Mouse (Mus musculus): ENCODE data around the gene Rgs12.

Rgs12 gene

DNA sequence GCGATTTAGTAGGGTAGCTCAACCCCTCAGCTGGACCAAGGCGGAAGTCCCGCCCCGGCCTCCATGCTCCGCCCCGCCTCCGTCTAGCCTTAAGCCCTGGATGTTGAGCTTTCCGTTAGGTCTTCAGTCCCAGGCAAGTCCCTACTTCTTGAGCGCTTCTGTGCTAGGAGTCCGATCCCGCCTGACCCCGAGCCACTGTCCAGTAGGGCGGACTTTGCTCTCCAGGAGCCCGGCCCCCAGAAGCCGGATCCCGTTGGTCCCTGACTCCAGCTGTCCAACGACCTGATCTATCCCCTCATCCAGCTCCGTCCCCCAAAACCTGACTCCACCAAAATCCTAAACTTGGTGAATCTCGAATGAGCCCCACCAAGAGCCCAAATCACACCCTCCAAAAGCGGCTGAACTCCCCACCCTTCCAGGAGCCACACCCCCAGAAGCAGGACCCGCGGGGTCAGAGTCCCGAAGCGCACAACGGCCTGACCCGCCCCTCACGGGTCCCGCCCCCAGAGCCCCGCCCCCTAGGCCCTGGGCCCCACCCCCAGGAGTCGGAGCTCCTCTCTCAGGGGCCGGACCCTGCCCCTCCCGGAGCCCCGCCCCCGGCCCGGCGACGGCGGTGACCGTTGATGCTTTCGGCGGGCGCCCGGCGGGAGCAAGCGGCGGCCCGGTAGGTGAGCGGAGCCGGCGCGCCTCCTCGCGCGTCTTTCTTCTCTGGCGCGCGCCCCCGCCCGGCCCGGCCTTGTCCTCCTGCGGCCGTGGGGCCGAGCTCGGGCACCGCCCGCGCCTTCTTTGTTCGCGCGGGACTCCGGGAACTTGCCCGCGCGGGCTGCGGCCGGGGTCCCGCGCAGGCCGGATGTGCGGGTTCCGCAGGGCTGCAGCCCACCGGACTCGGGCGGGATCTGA is at the start of gene Rgs12:
Gene Rgs12, plus strand, starts transcription at position 585 of the 900 bp plus-strand sequence.
- peak in 1 of 2 experiments; percentile 42 for DNase-seq (ENCODE audit: low spot score in 2 of 2)

DNA sequence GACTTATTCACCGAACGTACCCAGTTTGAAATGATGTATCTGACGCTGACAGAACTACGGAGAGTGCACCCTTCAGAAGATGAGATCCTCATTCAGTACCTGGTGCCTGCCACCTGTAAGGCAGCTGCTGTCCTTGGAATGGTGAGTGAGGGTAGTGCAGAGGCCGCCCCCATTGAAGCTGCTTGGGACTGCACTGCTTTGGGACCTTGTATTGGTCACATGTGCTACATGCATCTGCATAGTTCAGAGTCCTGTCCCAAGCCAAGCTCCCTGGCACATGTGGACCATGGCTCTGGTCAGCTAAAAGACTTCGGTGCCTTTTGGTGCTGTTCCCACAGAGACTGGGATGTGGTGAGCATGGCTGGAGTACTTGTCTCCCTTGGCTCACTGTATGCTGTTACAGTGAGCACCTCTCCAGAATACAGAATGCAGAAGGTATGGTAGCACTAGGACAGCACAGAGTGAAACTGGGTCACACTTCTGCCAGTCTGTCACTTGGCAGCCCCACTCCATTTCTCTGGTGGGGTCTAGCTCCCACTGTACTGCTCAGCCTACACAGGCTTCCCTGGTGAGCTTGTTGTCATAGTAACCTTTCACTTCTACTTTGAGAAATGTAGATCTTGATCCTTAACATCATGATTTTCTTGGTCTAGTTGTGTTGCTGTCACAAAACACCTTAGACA is 49.3 kb upstream of the Rgs12 start:
- DNase-seq (ENCODE audit: low spot score in 2 of 2), result no peak

DNA sequence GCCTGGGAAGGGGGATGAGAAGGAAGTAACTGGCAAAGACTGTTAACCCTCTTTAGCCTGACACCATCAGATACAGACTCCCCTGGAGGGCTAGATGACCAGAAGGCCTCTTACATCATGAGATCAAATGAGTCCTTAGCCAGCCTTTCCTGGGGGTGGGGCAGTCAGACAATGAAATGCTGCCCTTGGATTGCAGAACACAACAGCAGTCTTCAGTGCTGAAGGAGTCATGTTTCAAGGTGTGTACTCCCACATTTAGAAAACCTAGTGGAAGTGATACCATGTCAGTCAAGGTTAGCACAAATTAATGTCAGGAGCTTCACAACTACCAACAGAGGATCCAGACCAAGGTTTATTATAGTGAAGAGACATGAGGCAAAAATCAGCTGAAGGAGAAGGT is 46.9 kb upstream of the Rgs12 start:
- no peak for DNase-seq (ENCODE audit: low spot score in 2 of 2)

DNA sequence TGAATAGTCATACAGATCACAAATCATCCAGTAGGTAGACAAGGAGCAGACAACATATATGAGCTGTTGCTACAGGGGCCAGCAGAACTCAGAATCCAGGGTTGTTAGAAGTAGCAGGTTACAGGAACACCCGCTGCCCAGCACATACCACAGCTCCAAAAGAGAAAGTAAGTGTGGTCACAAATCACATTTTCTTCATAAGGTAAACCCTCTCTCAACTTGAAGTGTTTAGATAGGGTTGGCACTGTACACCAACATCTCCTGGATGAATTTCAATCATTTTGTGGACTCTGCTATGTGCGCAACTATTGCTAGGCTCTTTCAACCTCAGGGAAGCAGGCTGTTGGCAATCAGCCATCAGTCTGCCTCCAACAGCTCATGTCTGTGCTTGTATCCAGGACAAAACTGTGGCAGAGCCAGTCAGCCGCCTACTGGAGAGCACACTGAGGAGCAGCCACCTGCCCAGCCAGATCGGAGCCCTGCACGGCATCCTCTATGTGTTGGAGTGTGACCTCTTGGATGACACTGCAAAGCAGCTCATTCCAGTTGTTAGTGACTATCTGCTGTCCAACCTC is 46.3 kb upstream of the Rgs12 start:
- DNase-seq (ENCODE audit: low spot score in 2 of 2), result no peak

DNA sequence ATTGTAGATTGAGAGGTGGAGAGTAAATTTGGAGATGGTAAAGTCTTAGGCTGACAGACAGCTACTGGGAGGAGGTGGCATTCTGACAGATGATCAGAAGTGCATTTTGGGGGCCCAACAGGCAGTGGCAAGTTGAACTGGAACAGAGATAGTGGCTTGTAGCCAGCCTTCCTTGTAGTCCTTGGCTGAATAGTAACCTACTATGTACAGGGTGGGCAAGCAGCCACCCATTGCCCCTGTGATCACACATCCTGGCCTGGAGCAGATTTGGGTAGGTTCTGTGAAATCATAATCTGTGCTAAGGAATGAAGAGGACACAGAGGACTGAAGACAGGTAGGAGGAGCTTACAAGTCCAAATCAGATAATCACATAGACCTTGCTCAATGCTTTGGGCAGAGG is 44.8 kb upstream of the Rgs12 start:
- no peak for DNase-seq (ENCODE audit: low spot score in 2 of 2)

DNA sequence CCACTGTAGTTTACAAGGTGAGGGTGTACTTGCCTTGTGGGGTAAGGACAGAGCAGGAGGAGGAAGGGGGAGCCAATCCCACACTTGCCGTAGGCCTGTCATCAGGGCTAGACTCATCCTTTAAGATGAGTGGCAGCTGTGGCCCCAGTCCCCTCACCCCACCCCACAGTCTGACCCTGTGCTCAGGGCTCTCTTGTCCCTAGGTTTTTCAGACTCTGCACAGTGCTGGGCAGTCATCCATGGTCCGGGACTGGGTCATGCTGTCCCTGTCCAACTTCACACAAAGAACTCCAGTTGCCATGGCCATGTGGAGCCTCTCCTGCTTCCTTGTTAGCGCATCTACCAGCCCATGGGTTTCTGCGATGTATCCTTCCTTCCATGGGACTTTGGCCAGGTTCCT is 42.0 kb upstream of the Rgs12 start:
- no peak for DNase-seq (ENCODE audit: low spot score in 2 of 2)

DNA sequence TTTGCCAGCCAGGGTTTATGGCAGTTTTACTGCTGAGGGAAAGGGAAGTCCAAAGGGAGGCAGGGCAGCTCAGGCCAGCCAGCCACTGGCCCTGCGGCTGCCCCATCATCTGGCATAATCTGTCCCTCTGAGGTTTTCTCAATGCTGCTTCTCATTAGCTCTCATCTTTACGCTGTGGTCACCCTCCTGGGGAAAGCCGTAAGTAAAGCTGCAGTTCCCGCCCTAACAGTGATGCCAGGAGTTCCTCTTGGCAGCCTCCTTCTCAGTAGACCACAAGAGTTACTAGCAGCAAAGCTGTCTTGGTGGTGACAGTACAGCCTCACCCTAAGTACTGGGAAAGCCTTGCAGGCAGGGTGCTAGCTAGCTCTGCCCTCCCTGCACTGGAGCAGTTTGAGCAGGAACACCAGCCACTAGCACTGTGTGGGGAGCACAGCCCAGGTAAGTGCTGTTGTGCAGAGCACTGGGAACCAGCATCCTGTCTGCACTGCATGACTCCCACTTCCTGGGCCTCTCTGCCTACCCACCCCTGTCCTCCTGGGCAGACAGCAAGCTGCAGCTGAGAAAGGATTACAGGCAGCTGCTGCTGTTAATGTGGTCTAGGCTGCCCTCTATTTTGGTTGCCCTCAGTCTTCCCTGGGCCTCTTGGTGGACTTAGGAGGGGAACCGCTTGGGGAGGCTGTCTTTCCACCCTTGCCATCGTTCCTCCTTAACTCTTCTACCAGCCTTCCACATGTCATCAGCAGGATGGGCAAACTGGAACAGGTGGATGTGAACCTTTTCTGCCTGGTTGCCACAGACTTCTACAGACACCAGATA is 41.1 kb upstream of the Rgs12 start, which contains the start of gene Msantd1:
Gene Msantd1, plus strand, starts transcription at position 103 of the 816 bp plus-strand sequence.
- DNase-seq (ENCODE audit: low spot score in 2 of 2), result no peak

DNA sequence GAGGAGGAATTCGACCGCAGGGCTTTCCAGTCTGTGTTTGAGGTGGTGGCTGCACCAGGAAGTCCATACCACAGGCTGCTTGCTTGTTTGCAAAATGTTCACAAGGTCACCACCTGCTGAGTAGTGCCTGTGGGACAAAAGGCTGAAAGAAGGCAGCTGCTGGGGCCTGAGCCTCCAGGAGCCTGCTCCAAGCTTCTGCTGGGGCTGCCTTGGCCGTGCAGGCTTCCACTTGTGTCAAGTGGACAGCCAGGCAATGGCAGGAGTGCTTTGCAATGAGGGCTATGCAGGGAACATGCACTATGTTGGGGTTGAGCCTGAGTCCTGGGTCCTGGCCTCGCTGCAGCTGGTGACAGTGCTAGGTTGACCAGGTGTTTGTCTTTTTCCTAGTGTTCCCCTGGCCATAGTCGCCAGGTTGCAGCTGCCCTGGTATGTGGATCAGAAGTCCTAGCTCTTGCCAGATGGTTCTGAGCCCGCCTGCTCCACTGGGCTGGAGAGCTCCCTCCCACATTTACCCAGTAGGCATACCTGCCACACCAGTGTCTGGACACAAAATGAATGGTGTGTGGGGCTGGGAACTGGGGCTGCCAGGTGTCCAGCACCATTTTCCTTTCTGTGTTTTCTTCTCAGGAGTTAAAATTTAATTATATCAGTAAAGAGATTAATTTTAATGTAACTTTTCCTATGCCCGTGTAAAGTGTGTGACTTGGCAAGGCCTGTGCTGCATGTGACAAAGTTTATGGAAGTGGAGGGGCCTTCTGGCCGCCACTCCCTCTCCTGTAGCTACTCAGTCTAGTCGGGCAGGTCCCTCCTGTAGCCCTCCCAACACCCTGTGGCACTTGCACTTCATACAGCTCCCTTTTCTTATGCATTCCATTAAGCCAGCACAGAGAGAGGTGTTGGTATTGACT is 40.3 kb upstream of the Rgs12 start:
- DNase-seq (ENCODE audit: low spot score in 2 of 2), result no peak

DNA sequence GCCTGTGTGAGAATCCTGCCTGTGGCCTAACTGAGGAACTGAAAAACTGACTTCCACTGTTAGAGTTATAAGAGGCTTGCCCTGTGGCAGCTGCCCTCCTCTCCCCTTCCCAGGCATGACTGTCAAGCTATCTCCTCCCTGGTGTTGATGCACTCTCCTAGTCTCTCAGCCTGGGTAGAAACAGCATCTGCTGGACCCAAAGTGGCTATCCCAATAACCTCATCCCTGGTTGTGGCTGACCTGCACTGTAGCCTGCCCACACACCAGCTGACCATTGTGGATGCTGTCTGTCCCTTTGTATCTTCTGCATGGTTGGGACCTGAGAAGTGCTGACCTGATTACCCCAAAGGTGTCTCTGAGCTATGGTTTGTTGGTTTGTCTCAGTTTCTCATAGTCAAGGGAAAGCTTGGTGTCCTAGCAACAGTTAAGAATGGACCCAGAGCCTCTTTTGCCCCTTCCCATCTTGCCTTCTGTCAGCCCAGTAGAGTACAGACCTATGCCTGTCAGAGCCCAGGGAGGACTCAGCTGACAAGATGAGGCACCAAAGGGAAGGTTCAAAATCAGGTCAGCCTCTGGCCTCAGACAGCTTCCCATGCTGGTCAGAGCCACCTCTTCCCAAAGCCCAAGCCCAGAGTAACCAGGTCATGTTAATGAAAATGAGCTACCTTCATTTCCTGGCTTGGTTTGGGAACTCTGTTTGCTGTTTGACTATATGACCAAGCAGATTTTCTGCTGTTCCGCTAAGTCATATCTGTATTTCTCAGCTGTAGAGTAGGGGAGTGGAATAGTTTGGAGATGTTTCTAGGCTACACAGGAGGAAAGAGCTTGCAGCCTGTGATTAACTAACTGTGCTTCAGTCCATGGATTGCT is 39.4 kb upstream of the Rgs12 start:
- DNase-seq (ENCODE audit: low spot score in 2 of 2), result no peak

DNA sequence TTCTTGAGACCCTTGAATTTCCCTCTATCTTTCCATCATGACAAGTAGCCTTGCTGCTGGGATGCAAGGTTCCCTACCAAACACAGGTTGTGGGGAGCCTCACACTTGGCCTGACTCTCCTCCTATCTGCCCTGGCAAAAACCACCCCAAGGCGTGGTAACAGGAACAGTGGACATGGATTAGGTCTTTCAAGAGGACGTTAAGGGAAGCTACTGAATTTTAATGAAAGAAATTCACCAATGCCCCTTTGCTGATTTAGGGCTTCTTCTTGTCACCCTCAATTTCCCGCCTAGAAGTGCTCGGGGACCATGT is 38.8 kb upstream of the Rgs12 start:
- DNase-seq (ENCODE audit: low spot score in 2 of 2), result no peak

DNA sequence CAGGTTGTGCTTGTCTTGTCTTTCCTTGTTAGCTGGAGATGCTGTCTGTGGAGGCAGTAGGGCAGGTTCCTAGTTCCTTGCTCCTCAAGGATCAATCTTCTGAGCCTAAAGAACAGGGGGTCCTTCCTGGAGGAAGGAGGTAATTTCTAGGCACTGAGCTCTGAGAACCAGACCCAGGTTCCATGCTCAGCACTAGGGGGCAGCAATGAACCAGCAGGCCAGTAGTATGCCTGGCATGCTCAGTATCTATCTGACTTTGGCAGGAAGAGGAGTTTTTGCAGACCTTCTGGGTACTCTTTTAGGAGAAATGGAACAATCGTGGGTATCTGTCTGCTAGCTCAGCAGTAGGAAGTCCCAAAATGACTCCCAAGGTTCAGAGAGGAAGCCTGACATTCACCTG is 33.4 kb upstream of the Rgs12 start:
- DNase-seq (ENCODE audit: low spot score in 2 of 2), result peak; percentile 57 to 68

DNA sequence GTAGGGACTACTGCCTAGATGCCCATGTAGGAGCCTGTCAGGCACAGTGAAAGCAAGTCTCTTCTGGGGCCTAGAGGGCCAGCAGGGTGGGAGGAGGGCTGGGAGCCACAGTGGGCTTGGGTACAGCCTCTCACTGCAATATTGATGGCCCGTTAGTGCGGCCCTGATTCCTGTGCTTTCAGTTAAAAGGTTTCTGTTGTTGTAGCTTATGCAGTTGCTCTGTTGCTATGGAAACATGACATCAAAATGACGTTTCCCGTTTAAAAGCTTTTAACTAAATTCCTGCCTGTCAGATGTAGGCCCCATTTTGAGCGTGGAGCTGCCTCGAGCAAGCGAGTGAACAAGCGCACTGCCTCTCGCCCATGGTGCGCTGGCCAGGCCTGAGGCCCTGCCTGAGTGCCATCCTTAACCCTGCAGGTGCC is 32.0 kb upstream of the Rgs12 start:
- peak in 1 of 2 experiments; percentile 21 for DNase-seq (ENCODE audit: low spot score in 2 of 2)

DNA sequence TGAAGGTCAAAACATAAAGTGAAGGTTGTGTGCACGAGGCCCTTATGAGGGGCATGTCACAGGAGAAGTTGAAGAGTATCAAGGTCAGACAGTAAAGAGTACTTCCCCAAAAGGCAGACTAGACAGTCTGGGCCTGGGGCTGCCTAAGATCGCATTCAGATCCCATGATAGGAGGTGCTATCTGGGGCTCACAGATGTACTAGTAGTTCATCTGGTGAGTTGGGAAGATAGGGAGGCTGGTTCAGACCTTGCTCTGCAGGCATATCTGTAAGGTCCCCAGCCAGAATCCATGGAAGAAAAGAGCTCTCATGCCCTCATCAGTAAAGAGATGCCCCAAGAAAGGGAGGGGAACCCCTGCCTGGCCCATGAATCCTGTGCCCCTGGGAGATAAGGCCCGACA is 30.5 kb upstream of the Rgs12 start:
- no peak for DNase-seq (ENCODE audit: low spot score in 2 of 2)

DNA sequence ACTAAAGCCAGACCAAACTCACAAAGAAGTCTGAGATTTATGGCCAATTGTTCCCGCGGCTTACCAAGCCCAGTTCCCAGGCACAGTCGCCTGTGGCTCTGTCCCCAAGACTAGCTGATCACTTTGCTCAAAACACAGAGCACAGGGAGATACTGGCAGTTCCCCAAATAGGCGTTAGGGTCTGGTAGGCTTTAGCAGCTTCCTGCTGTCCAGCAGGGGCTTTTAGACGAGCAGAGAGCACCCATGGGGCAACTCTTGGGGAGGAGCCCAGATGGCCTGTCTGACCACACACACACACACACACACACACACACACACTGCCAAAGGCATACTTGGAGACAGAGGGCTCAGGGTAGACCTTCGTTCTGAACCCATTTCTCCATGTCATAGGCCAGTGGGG is 26.7 kb upstream of the Rgs12 start:
- no peak for DNase-seq (ENCODE audit: low spot score in 2 of 2)

DNA sequence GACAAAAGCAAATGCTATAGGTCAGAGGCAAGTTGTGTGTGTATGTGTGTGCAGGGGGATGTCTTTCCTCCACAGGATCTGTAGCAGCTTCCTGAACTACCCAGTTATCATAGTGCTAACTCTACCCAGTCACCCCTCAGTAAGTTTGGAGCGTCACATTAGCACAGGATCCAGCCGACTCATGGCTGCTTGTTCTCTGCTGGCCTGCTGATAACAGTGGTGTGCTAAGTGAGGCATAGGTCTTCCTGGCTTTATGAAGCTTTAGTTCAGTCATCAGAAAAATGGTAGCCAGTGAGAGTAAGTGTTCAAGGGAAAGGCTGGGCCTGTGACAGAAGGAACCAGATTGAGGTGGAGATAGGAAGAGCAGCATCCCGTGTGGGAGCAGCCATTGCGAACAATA is 25.3 kb upstream of the Rgs12 start:
- no peak for DNase-seq (ENCODE audit: low spot score in 2 of 2)

DNA sequence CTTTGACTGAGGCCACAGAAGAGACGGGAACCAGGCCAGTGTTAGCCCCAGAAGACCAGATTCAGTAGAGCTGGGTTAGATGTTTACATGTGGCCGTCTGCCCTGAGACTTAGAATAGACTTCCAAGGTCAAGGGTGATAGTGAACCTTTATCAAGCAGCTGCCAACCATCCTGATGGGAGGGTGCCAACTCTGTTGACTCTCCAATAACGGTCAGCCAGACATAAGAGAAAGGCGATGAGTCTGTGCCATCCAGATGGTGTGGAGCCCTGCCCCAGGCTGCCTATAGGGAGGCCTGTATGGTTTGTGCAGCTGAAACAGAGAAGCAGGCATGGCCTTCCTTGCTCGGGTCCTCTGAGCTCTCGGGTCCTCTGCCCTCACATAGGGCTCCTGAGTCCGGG is 24.7 kb upstream of the Rgs12 start:
- no peak for DNase-seq (ENCODE audit: low spot score in 2 of 2)

DNA sequence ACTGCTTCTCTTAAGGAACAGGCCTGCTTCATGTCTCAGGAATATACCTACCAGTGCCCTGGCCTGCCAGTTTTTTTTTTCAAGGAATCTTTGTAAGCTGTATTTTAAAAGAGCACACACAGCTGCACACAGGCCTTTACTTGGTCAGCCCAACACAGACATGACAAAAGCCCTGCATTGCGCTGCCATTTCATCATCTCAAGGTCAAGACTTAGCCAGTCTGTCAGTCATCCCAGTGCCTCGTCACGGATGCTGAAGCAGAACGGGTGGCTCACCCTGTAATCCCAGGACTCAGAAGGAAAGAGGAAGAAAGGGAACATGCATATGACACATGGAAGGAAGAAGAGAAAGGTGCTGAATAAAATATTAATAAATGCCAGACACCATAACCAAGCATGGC is 21.6 kb upstream of the Rgs12 start:
- no peak for DNase-seq (ENCODE audit: low spot score in 2 of 2)

DNA sequence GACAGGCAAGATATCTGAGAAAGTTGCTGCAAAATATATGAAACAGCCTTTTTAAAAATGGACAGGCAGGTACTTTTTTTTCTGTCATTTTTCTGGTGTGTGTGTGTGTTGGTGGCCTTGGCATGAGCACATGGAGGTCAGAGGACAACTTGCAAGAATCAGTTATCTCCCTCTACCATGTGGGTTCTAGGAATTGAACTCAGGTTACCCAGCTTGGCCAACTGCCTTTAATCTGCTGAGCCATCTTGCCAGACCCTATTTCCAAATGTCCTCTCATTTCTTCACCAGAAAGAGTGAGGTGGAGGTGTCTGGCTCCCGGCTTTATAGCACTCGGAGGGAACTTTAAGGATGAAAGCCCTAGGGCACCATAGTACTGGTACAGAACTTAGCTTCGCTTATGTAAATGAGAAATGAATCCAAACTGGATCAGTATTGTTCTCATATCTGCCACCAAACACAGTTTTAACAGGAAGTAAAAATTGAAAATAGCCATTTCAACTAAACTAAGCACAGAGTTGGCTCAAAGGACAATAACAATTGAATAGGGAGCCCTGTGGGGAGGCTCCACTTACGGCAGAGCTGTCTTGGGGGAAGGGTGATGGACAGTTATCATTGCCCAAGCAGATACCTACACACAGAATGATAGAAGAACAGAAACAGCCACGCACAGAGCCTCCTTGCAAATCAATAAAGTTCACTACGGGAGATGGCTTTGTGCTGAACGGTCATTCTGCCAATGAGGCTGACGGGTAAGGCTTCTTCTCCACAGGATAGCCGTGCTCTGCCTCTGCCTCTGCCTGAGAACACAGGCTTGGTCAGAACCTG is 18.9 kb upstream of the Rgs12 start:
- DNase-seq (ENCODE audit: low spot score in 2 of 2), result no peak

DNA sequence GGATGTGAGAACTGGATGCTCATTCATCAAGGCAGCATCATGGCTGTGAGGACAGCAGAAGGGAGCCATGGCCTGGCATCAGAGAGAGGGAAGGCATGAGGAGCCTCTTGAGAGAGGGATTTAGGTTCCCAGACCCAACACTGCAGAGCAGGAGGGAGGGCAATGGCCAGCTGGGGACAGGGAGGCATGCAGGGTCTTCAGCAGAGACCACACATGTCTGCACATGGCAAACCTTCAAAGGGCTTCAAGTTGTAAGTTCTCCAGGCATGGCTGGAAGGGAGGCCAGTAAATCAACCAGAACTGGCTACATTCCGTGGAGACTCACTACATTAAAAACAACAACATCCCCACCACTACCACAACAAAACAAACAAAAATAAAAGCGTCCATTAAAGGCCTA is 18.2 kb upstream of the Rgs12 start:
- DNase-seq (ENCODE audit: low spot score in 2 of 2), result no peak

All from frontal cortex, postnatal 14 days (tissue).